Mouse (Mus musculus) liver, embryonic 14.5 days (tissue): ENCODE measurements around the gene Taf10. TPM values are rescaled to one million over a fixed set of nuclear protein-coding genes. Genes with fewer than 3 reads are reported as not detected.
"Not testable (repeated sequence)": the region's sequence is repeated elsewhere in the genome, so short reads cannot be mapped to it uniquely, and the experiment has no call there.

Experiments used
- ATAC-seq: fragments of 200-750 bp; cut with Nextera tagmentation; 2 replicates; pipeline ENCODE4 v1.8.0; 2017; ENCODE audit warnings: moderate number of reproducible peaks, mild to moderate bottlenecking, moderate library complexity; ENCODE audit not compliant: insufficient read depth
- DNase-seq, 3 experiments: peaks; one replicate each; pipeline ENCODE4 v3.0.0-alpha.2; 2012 to 2013; ENCODE audit warnings: low read depth in 3 of 3, low spot score in 3 of 3
- H3K27ac ChIP-seq: fragments of 300-500 bp; sonication (generic); 2 replicates; pipeline ENCODE4 v1.5.1; 2014; ENCODE audit warnings: moderate library complexity, mild to moderate bottlenecking, control low read depth, inconsistent platforms
- H3K27me3 ChIP-seq: fragments of 300-500 bp; sonication (generic); 2 replicates; pipeline ENCODE4 v1.6.1; 2014; ENCODE audit warnings: mild to moderate bottlenecking, low read length, moderate library complexity; ENCODE audit not compliant: control insufficient read depth, insufficient read depth
- H3K36me3 ChIP-seq: fragments of 300-500 bp; sonication (generic); replicated peaks from 2 replicates; pipeline ENCODE4 v1.6.1; 2014; ENCODE audit warnings: low read depth; ENCODE audit not compliant: control insufficient read depth, insufficient read depth
- H3K4me1 ChIP-seq, 2 experiments: fragments of 200-500 bp in 1 of 2; fragments of 300-500 bp in 1 of 2; sonication (generic) in 1 of 2; replicated peaks; 2 replicates each; pipeline ENCODE4 v1.6.1; 2012 to 2014; ENCODE audit warnings: antibody characterized with exemption in 1 of 2, inconsistent platforms in 1 of 2, low read length in 1 of 2; ENCODE audit not compliant: control insufficient read depth in 2 of 2, insufficient read depth in 2 of 2
- H3K4me2 ChIP-seq: fragments of 300-500 bp; sonication (generic); 2 replicates; pipeline ENCODE4 v1.6.1; 2014; ENCODE audit warnings: low read depth, mild to moderate bottlenecking, control low read depth, moderate library complexity
- H3K4me3 ChIP-seq, 2 experiments: fragments of 200-500 bp in 1 of 2; fragments of 300-500 bp in 1 of 2; sonication (generic) in 1 of 2; 2 replicates each; pipeline ENCODE4 v1.5.1; 2012 to 2014; ENCODE audit warnings: low read depth in 2 of 2, low read length in 2 of 2, mild to moderate bottlenecking in 2 of 2, control low read depth in 1 of 2, inconsistent platforms in 1 of 2, moderate library complexity in 1 of 2; ENCODE audit not compliant: insufficient read depth in 1 of 2
- H3K9ac ChIP-seq: fragments of 300-500 bp; sonication (generic); replicated peaks from 2 replicates; pipeline ENCODE4 v1.6.1; 2014; ENCODE audit warnings: mild to moderate bottlenecking, control low read depth, moderate library complexity
- H3K9me3 ChIP-seq: fragments of 300-500 bp; sonication (generic); 2 replicates; pipeline ENCODE4 v1.6.1; 2016; ENCODE audit warnings: low read length, mixed read lengths; ENCODE audit not compliant: control insufficient read depth
- CTCF ChIP-seq: IDR thresholded peaks from 2 replicates; pipeline ENCODE4 v1.5.1; 2016; ENCODE audit warnings: antibody characterized with exemption, low read depth, control low read depth
- EP300 ChIP-seq: IDR thresholded peaks from 2 replicates; pipeline ENCODE4 v1.6.1; 2016; ENCODE audit warnings: antibody characterized with exemption, low read depth
- WGBS: fragments of 180-500 bp; shearing (Covaris S2); extraction: QIAGEN DNeasy Blood & Tissue Kit; methylation state at CpG from one replicate; pipeline ENCODE4 v1.1.7; 2014; ENCODE audit not compliant: insufficient replicate concordance; 5-methylcytosine and 5-hydroxymethylcytosine counted together
- polyA plus RNA-seq, 2 experiments: library from polyadenylated mRNA; depleted of rRNA in 1 of 2; stranded (reverse) in 1 of 2; unstranded in 1 of 2; fragments of >200 nt; fragmentation: Nextera tagmentation in 1 of 2; extraction: Ambion mirVana in 1 of 2; gene quantifications; 2 replicates each; pipeline versions ENCODE4 v1.2.1 to v1.2.3; 2012 to 2014

Gene Taf10
- polyA plus RNA-seq, 2 experiments = 163 to 197 TPM

- Histone ChIP-seq H3K4me2 (peak overlapping the region; percentile 81), H3K4me1 (peaks cover 25 to 29% of the 10 kb centered on the region in 2 experiments), H3K9me3 (no peaks in the 10 kb centered on the region), H3K4me3 (peak overlapping the region; percentile 6 to 83; a peak in 1 of 4 replicates), H3K36me3 (peaks cover 43% of the 10 kb centered on the region), H3K27me3 (no peaks in the 10 kb centered on the region), H3K9ac (peak overlapping the region; percentile 50; the same call in 1 of the 2 replicates), H3K27ac (peak overlapping the region; percentile 59)
- no peak for TF ChIP-seq EP300
- no peak for TF ChIP-seq CTCF
- ATAC-seq (no peak), DNase-seq (no peak)
- 22% methylated on average over 2 of the region's 2 CpGs for WGBS
Measured at GRCm38 (mm10) chr7:105738286-105738685, 5.9 kb downstream of the Taf10 start.

- 34% methylated on average over 3 of the region's 3 CpGs for WGBS
- Histone ChIP-seq H3K4me3 (peak overlapping the region; percentile 80 to 83), H3K4me2 (peak overlapping the region; percentile 81), H3K9ac (peak overlapping the region; percentile 91), H3K36me3 (peaks cover 44% of the 10 kb centered on the region), H3K4me1 (peaks cover 22 to 29% of the 10 kb centered on the region in 2 experiments), H3K27ac (peak overlapping the region; percentile 20; the same call in 1 of the 2 replicates), H3K27me3 (no peaks in the 10 kb centered on the region), H3K9me3 (no peaks in the 10 kb centered on the region)
- DNase-seq = no peak
- TF ChIP-seq EP300 (no peak), CTCF (no peak)
- no peak for ATAC-seq
Measured at GRCm38 (mm10) chr7:105737648-105738047, 6.5 kb downstream of the Taf10 start.

- Histone ChIP-seq H3K4me1 (peaks cover 22 to 29% of the 10 kb centered on the region in 2 experiments), H3K4me3 (peak within 1 kb of the TSS; percentile 80 to 83), H3K9me3 (no peaks in the 10 kb centered on the region), H3K27ac (peak within 1 kb of the TSS; percentile 61), H3K36me3 (peaks cover 40% of the 10 kb centered on the region), H3K4me2 (peak within 1 kb of the TSS; percentile 81), H3K9ac (peak within 1 kb of the TSS; percentile 91), H3K27me3 (no peaks in the 10 kb centered on the region)
- peak in 1 of 3 experiments; percentile 38 for DNase-seq
- ATAC-seq = peak; percentile 38
- TF ChIP-seq EP300 = no peak
- no peak for TF ChIP-seq CTCF
- WGBS = under 1% methylated on average over 30 of the region's 30 CpGs
Measured at GRCm38 (mm10) chr7:105736911-105737521, 7.1 kb downstream of the Taf10 start, which contains the start of gene Rrp8. Gene Rrp8 (minus strand): TSS chr7:105737385.

GRCm38 (mm10) chr7:105736264-105736901 lies 7.8 kb downstream of the Taf10 start, which contains the start of gene Ilk:
Gene Ilk (plus strand): TSS chr7:105736592.
- H3K36me3 ChIP-seq = peaks cover 37% of the 10 kb centered on the region
- H3K27me3 ChIP-seq = no peaks in the 10 kb centered on the region
- peak within 1 kb of the TSS; percentile 81 for H3K4me2 ChIP-seq
- H3K4me1 ChIP-seq = peaks cover 22 to 29% of the 10 kb centered on the region in 2 experiments
- TF ChIP-seq CTCF (no peak), EP300 (no peak)
- peak within 1 kb of the TSS; percentile 61 for H3K27ac ChIP-seq
- WGBS = under 1% methylated on average over 48 of the region's 62 CpGs
- H3K9me3 ChIP-seq = no peaks in the 10 kb centered on the region
- peak; percentile 82 to 84 (median 83) for DNase-seq
- H3K9ac ChIP-seq = peak within 1 kb of the TSS; percentile 91
- peak within 1 kb of the TSS; percentile 80 to 83 for H3K4me3 ChIP-seq
- ATAC-seq = peak; percentile 99

- WGBS = 40% methylated on average over 4 of the region's 4 CpGs
- not testable (repeated sequence) for ATAC-seq, DNase-seq, H3K27ac ChIP-seq, H3K27me3 ChIP-seq, H3K9me3 ChIP-seq
- H3K4me2 ChIP-seq = peak overlapping the region; percentile 81
- peak overlapping the region; percentile 80 to 83 for H3K4me3 ChIP-seq
- peaks cover 30% of the 10 kb centered on the region for H3K36me3 ChIP-seq
- peaks cover 22 to 29% of the 10 kb centered on the region in 2 experiments for H3K4me1 ChIP-seq
- H3K9ac ChIP-seq = peak overlapping the region; percentile 73
Measured at GRCm38 (mm10) chr7:105735464-105735863, 8.7 kb downstream of the Taf10 start.
